Mouse (Mus musculus): ENCODE measurements around the gene Dscaml1. TPM values are rescaled to one million over a fixed set of nuclear protein-coding genes. Genes with fewer than 3 reads are reported as not detected.
A peak's percentile ranks its signal among the peaks of the same experiment; 100 is the strongest.

The Dscaml1 gene
- polyA plus RNA-seq, 1 experiment from 2014 or later, result 10.8 TPM

GRCm38 (mm10) chr9:45486665-45487074 is 60.2 kb downstream of the Dscaml1 start:
- WGBS, result 83% methylated on average over 4 of the region's 4 CpGs
- Histone ChIP-seq H3K4me2 (ENCODE audit: low read length) (no peak overlapping the region), H3K9ac (ENCODE audit: low read depth, low read length) (no peak overlapping the region), H3K9me3 (ENCODE audit: control insufficient read depth, low read length) (no peaks in the 10 kb centered on the region), H3K4me3 (ENCODE audit: low read length) (no peak overlapping the region), H3K4me1 (ENCODE audit: control insufficient read depth, insufficient read depth, low read depth, low read length) (no peaks in the 10 kb centered on the region), H3K36me3 (ENCODE audit: control insufficient read depth, insufficient read depth, low read length) (no peaks in the 10 kb centered on the region), H3K27me3 (replicated peaks; ENCODE audit: control insufficient read depth, insufficient read depth, low read length) (no peaks in the 10 kb centered on the region), H3K27ac (ENCODE audit: low read depth, low read length) (no peak overlapping the region)
- no peak for ATAC-seq

GRCm38 (mm10) chr9:45487179-45487801 is 60.9 kb downstream of the Dscaml1 start:
- no peaks in the 10 kb centered on the region for H3K27me3 ChIP-seq (replicated peaks; ENCODE audit: control insufficient read depth, insufficient read depth, low read length)
- H3K4me1 ChIP-seq (ENCODE audit: control insufficient read depth, insufficient read depth, low read depth, low read length), result no peaks in the 10 kb centered on the region
- no peak overlapping the region for H3K27ac ChIP-seq (ENCODE audit: low read depth, low read length)
- H3K4me2 ChIP-seq (ENCODE audit: low read length), result no peak overlapping the region
- 78% methylated on average over 12 of the region's 12 CpGs for WGBS
- H3K36me3 ChIP-seq (ENCODE audit: control insufficient read depth, insufficient read depth, low read length), result no peaks in the 10 kb centered on the region
- no peak overlapping the region for H3K4me3 ChIP-seq (ENCODE audit: low read length)
- no peak overlapping the region for H3K9ac ChIP-seq (ENCODE audit: low read depth, low read length)
- H3K9me3 ChIP-seq (ENCODE audit: control insufficient read depth, low read length), result no peaks in the 10 kb centered on the region
- ATAC-seq, result peak; percentile 77

- WGBS, result 92% methylated on average over 2 of the region's 2 CpGs
- no peaks in the 10 kb centered on the region for H3K9me3 ChIP-seq (ENCODE audit: control insufficient read depth, low read length)
- no peak for ATAC-seq
- no peaks in the 10 kb centered on the region for H3K4me1 ChIP-seq (ENCODE audit: control insufficient read depth, insufficient read depth, low read depth, low read length)
- no peak overlapping the region for H3K27ac ChIP-seq (ENCODE audit: low read depth, low read length)
- H3K4me2 ChIP-seq (ENCODE audit: low read length), result no peak overlapping the region
- no peaks in the 10 kb centered on the region for H3K27me3 ChIP-seq (replicated peaks; ENCODE audit: control insufficient read depth, insufficient read depth, low read length)
- H3K4me3 ChIP-seq (ENCODE audit: low read length), result no peak overlapping the region
- H3K36me3 ChIP-seq (ENCODE audit: control insufficient read depth, insufficient read depth, low read length), result no peaks in the 10 kb centered on the region
- no peak overlapping the region for H3K9ac ChIP-seq (ENCODE audit: low read depth, low read length)
Observed at GRCm38 (mm10) chr9:45490899-45491298, 64.5 kb downstream of the Dscaml1 start.

- Histone ChIP-seq H3K9ac (ENCODE audit: low read depth, low read length) (no peak overlapping the region), H3K4me2 (ENCODE audit: low read length) (no peak overlapping the region), H3K36me3 (ENCODE audit: control insufficient read depth, insufficient read depth, low read length) (no peaks in the 10 kb centered on the region), H3K4me1 (ENCODE audit: control insufficient read depth, insufficient read depth, low read depth, low read length) (peaks cover 6% of the 10 kb centered on the region), H3K4me3 (ENCODE audit: low read length) (no peak overlapping the region), H3K27me3 (replicated peaks; ENCODE audit: control insufficient read depth, insufficient read depth, low read length) (no peaks in the 10 kb centered on the region), H3K27ac (ENCODE audit: low read depth, low read length) (no peak overlapping the region), H3K9me3 (ENCODE audit: control insufficient read depth, low read length) (no peaks in the 10 kb centered on the region)
- WGBS, result 90% methylated on average over 3 of the region's 3 CpGs
- ATAC-seq, result no peak
Observed at GRCm38 (mm10) chr9:45494889-45495288, 68.5 kb downstream of the Dscaml1 start.

GRCm38 (mm10) chr9:45496340-45496739 is 69.9 kb downstream of the Dscaml1 start:
- no peak overlapping the region for H3K9ac ChIP-seq (ENCODE audit: low read depth, low read length)
- no peak for ATAC-seq
- 96% methylated on average over 3 of the region's 3 CpGs for WGBS
- H3K4me3 ChIP-seq (ENCODE audit: low read length), result no peak overlapping the region
- no peaks in the 10 kb centered on the region for H3K27me3 ChIP-seq (replicated peaks; ENCODE audit: control insufficient read depth, insufficient read depth, low read length)
- H3K9me3 ChIP-seq (ENCODE audit: control insufficient read depth, low read length), result no peaks in the 10 kb centered on the region
- H3K36me3 ChIP-seq (ENCODE audit: control insufficient read depth, insufficient read depth, low read length), result no peaks in the 10 kb centered on the region
- peaks cover 6% of the 10 kb centered on the region for H3K4me1 ChIP-seq (ENCODE audit: control insufficient read depth, insufficient read depth, low read depth, low read length)
- no peak overlapping the region for H3K4me2 ChIP-seq (ENCODE audit: low read length)
- no peak overlapping the region for H3K27ac ChIP-seq (ENCODE audit: low read depth, low read length)

- Histone ChIP-seq H3K27ac (ENCODE audit: low read depth, low read length) (no peak overlapping the region), H3K4me1 (ENCODE audit: control insufficient read depth, insufficient read depth, low read depth, low read length) (peaks cover 6% of the 10 kb centered on the region), H3K27me3 (replicated peaks; ENCODE audit: control insufficient read depth, insufficient read depth, low read length) (no peaks in the 10 kb centered on the region), H3K36me3 (ENCODE audit: control insufficient read depth, insufficient read depth, low read length) (no peaks in the 10 kb centered on the region), H3K4me2 (ENCODE audit: low read length) (no peak overlapping the region), H3K9me3 (ENCODE audit: control insufficient read depth, low read length) (no peaks in the 10 kb centered on the region), H3K4me3 (ENCODE audit: low read length) (no peak overlapping the region), H3K9ac (ENCODE audit: low read depth, low read length) (no peak overlapping the region)
- ATAC-seq, result no peak
- WGBS, result 85% methylated on average over 1 of the region's 1 CpGs
Observed at GRCm38 (mm10) chr9:45496944-45497343, 70.5 kb downstream of the Dscaml1 start.

GRCm38 (mm10) chr9:45499267-45499666 is 72.8 kb downstream of the Dscaml1 start:
- 50% methylated on average over 10 of the region's 10 CpGs for WGBS
- no peak overlapping the region for H3K4me2 ChIP-seq (ENCODE audit: low read length)
- H3K9ac ChIP-seq (ENCODE audit: low read depth, low read length), result peak overlapping the region; percentile 8; the same call in 1 of the 2 replicates
- H3K4me1 ChIP-seq (ENCODE audit: control insufficient read depth, insufficient read depth, low read depth, low read length), result peaks cover 9% of the 10 kb centered on the region
- no peak overlapping the region for H3K27ac ChIP-seq (ENCODE audit: low read depth, low read length)
- no peak overlapping the region for H3K4me3 ChIP-seq (ENCODE audit: low read length)
- no peaks in the 10 kb centered on the region for H3K27me3 ChIP-seq (replicated peaks; ENCODE audit: control insufficient read depth, insufficient read depth, low read length)
- no peaks in the 10 kb centered on the region for H3K9me3 ChIP-seq (ENCODE audit: control insufficient read depth, low read length)
- no peaks in the 10 kb centered on the region for H3K36me3 ChIP-seq (ENCODE audit: control insufficient read depth, insufficient read depth, low read length)
- 0 out of 2 replicates have a peak, but pooled peaks have one; percentile 37 for ATAC-seq

- no peak for ATAC-seq
- 71% methylated on average over 3 of the region's 3 CpGs for WGBS
- H3K27ac ChIP-seq (ENCODE audit: low read depth, low read length), result no peak overlapping the region
- peaks cover 15% of the 10 kb centered on the region for H3K4me1 ChIP-seq (ENCODE audit: control insufficient read depth, insufficient read depth, low read depth, low read length)
- no peak overlapping the region for H3K4me2 ChIP-seq (ENCODE audit: low read length)
- H3K9ac ChIP-seq (ENCODE audit: low read depth, low read length), result no peak overlapping the region
- no peak overlapping the region for H3K4me3 ChIP-seq (ENCODE audit: low read length)
- no peaks in the 10 kb centered on the region for H3K27me3 ChIP-seq (replicated peaks; ENCODE audit: control insufficient read depth, insufficient read depth, low read length)
- no peaks in the 10 kb centered on the region for H3K36me3 ChIP-seq (ENCODE audit: control insufficient read depth, insufficient read depth, low read length)
- no peaks in the 10 kb centered on the region for H3K9me3 ChIP-seq (ENCODE audit: control insufficient read depth, low read length)
Observed at GRCm38 (mm10) chr9:45500071-45500595, 73.7 kb downstream of the Dscaml1 start.

GRCm38 (mm10) chr9:45501295-45501927 is 75.0 kb downstream of the Dscaml1 start:
- Histone ChIP-seq H3K36me3 (ENCODE audit: control insufficient read depth, insufficient read depth, low read length) (no peaks in the 10 kb centered on the region), H3K27me3 (replicated peaks; ENCODE audit: control insufficient read depth, insufficient read depth, low read length) (no peaks in the 10 kb centered on the region), H3K4me2 (ENCODE audit: low read length) (no peak overlapping the region), H3K4me1 (ENCODE audit: control insufficient read depth, insufficient read depth, low read depth, low read length) (peaks cover 15% of the 10 kb centered on the region), H3K4me3 (ENCODE audit: low read length) (no peak overlapping the region), H3K9me3 (ENCODE audit: control insufficient read depth, low read length) (no peaks in the 10 kb centered on the region), H3K27ac (ENCODE audit: low read depth, low read length) (no peak overlapping the region), H3K9ac (ENCODE audit: low read depth, low read length) (no peak overlapping the region)
- no peak for ATAC-seq
- 70% methylated on average over 5 of the region's 5 CpGs for WGBS

All from hindbrain, embryonic 16.5 days (tissue).